Mouse (Mus musculus): ENCODE data around the gene Anxa5. TPM values are rescaled to one million over a fixed set of nuclear protein-coding genes. Genes with fewer than 3 reads are reported as not detected.

Gene Anxa5
- 106 and 114 TPM in 2 replicates for polyA plus RNA-seq (2016; fragmentation: Nextera tagmentation; extraction: Ambion mirVana)

- under 1% methylated on average over 32 of the region's 32 CpGs for WGBS
- Histone ChIP-seq H3K4me1 (peaks cover 51% of the 10 kb centered on the region), H3K27me3 (ENCODE audit: poor library complexity, severe bottlenecking) (peaks cover 22% of the 10 kb centered on the region), H3K9me3 (no peaks in the 10 kb centered on the region), H3K27ac (peak within 1 kb of the TSS; percentile 84), H3K4me3 (peak within 1 kb of the TSS; percentile 71), H3K36me3 (replicated peaks) (no peaks in the 10 kb centered on the region)
- DNase-seq (ENCODE audit: extremely low spot score, low spot score) = peak; percentile 94
Observed at GRCm38 (mm10) chr3:36475532-36476087, at the start of gene Anxa5, which contains the start of gene 1810062G17Rik. Anxa5 (minus strand) TSS chr3:36475894. 1810062G17Rik (plus strand) TSS chr3:36475937.

GRCm38 (mm10) chr3:36524466-36524865 lies 48.8 kb upstream of the Anxa5 start:
- H3K4me3 ChIP-seq = no peak overlapping the region
- H3K27ac ChIP-seq = no peak overlapping the region
- 83% methylated on average over 3 of the region's 3 CpGs for WGBS

GRCm38 (mm10) chr3:36522137-36522536 lies 46.4 kb upstream of the Anxa5 start:
- DNase-seq (ENCODE audit: extremely low spot score, low spot score) = no peak
- Histone ChIP-seq H3K9me3 (no peaks in the 10 kb centered on the region), H3K4me1 (peaks cover 20% of the 10 kb centered on the region), H3K4me3 (peak overlapping the region; percentile 62; the same call in 1 of the 2 replicates), H3K27ac (no peak overlapping the region), H3K36me3 (replicated peaks) (no peaks in the 10 kb centered on the region), H3K27me3 (ENCODE audit: poor library complexity, severe bottlenecking) (peaks cover 51% of the 10 kb centered on the region)
- 7% methylated on average over 4 of the region's 4 CpGs for WGBS

More at GRCm38 (mm10) chr3:36524466-36524865, 48.8 kb upstream of the Anxa5 start:
- Histone ChIP-seq H3K9me3 (no peaks in the 10 kb centered on the region), H3K36me3 (replicated peaks) (no peaks in the 10 kb centered on the region), H3K4me1 (peaks cover 20% of the 10 kb centered on the region), H3K27me3 (ENCODE audit: poor library complexity, severe bottlenecking) (peaks cover 43% of the 10 kb centered on the region)
- DNase-seq (ENCODE audit: extremely low spot score, low spot score) = no peak

DNA sequence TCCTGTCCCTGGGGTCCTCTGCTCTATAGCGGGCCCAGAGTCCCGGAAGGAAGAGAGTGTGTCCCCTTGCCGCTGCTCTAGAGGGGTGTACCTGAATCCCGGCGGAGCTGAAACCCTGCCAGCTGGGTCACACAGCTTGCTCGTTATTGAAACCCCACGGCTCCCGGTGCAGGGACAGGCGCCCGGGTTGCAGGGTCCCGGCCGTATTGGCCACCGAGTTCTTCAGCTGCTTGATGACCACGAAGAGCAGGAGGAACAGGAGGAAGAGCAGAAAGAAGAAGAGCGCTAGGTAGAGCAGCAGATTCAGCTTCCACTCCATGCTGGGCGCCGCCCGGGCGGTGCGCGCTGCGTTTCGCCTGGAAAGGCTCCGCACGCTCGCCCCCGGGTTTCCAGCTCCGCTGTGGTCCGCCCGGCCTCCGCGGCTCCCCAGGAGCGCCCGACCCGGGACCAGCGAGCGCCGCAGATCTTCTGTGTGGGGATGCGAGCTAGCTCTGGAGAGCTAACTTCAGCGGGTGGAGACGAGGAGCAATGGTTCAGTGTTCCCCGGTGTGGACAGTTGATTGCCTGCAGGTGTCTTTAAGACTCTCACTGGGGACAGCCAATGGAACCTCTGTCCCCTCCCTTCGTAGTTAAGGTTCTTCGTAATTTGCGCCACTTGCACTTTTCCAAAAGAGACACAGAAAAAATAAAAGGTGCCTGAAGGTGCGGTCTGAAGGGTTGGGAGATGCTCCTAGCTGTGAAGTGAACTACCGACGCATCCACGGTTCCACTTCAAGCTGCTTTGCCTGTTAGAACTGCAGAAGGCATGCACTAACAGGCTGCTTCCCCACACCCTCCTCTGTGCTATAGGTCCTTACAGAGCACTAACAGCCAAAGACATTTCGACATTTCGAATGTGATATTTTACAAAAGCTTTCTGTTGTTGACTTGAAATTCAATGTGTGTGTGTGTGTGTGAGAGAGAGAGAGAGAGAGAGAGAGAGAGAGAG lies 45.7 kb upstream of the Anxa5 start, which contains the start of gene Gm11549:
Gene Gm11549 (minus strand): TSS at position 741 of the 988 bp plus-strand sequence.
- Histone ChIP-seq H3K27me3 (ENCODE audit: poor library complexity, severe bottlenecking) (peaks cover 51% of the 10 kb centered on the region), H3K4me1 (peaks cover 20% of the 10 kb centered on the region), H3K27ac (peak within 1 kb of the TSS; percentile 45; the same call in 1 of the 2 replicates), H3K4me3 (peak within 1 kb of the TSS; percentile 62), H3K9me3 (no peaks in the 10 kb centered on the region), H3K36me3 (replicated peaks) (no peaks in the 10 kb centered on the region)
- DNase-seq (ENCODE audit: extremely low spot score, low spot score) = peak; percentile 39
- WGBS = under 1% methylated on average over 51 of the region's 51 CpGs

GRCm38 (mm10) chr3:36516196-36516595 lies 40.5 kb upstream of the Anxa5 start:
- Histone ChIP-seq H3K27me3 (ENCODE audit: poor library complexity, severe bottlenecking) (peaks cover 25% of the 10 kb centered on the region), H3K36me3 (replicated peaks) (no peaks in the 10 kb centered on the region), H3K4me3 (no peak overlapping the region), H3K27ac (no peak overlapping the region), H3K9me3 (no peaks in the 10 kb centered on the region), H3K4me1 (peaks cover 8% of the 10 kb centered on the region)
- WGBS = 91% methylated on average over 9 of the region's 9 CpGs
- DNase-seq (ENCODE audit: extremely low spot score, low spot score) = no peak

DNA sequence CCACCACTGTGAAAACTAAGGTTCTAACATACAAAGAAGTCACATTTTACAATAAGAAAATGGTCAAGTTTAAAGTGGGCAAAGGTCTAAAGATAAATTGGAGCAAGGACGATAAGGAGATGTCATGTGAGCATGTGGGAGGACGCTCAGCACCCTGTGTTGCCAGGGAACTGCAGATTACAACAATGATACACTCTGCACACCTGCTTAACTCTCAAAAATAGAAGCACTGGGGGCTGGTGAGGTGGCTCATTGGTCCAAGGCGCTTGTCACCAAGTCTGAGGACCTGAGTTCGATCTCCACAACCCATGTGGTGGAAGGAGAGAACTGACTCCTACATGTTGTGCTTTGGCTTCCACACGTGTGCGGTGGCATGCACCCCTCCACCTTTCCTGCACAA lies 35.8 kb upstream of the Anxa5 start:
- H3K27ac ChIP-seq = no peak overlapping the region
- H3K27me3 ChIP-seq (ENCODE audit: poor library complexity, severe bottlenecking) = no peaks in the 10 kb centered on the region
- WGBS = 89% methylated on average over 6 of the region's 6 CpGs
- no peak for DNase-seq (ENCODE audit: extremely low spot score, low spot score)
- H3K9me3 ChIP-seq = no peaks in the 10 kb centered on the region
- no peak overlapping the region for H3K4me3 ChIP-seq
- H3K36me3 ChIP-seq (replicated peaks) = no peaks in the 10 kb centered on the region
- no peaks in the 10 kb centered on the region for H3K4me1 ChIP-seq

GRCm38 (mm10) chr3:36505809-36506735 lies 30.4 kb upstream of the Anxa5 start:
- Histone ChIP-seq H3K36me3 (replicated peaks) (no peaks in the 10 kb centered on the region), H3K27me3 (ENCODE audit: poor library complexity, severe bottlenecking) (no peaks in the 10 kb centered on the region), H3K9me3 (no peaks in the 10 kb centered on the region), H3K4me1 (peaks cover 9% of the 10 kb centered on the region), H3K27ac (peak overlapping the region; percentile 56; the same call in 1 of the 2 replicates), H3K4me3 (no peak overlapping the region)
- no peak for DNase-seq (ENCODE audit: extremely low spot score, low spot score)
- 56% methylated on average over 10 of the region's 10 CpGs for WGBS

DNA sequence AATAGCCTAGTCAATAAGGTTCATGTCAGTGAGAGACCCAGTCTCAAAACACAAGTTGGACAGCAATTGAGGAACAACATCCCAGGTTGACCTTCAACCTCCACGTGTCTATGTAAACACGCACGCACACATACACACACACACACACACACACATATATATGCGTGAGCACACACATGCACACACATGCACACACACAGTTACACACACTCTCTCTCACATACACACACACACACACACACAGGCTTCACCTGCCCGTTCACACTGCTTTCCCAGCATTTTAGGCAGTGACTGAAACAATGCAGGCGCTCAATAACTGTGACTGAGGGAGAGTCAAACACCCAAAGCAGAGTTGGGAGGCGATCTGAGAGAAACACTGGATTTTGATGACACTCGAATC lies 29.6 kb upstream of the Anxa5 start:
- Histone ChIP-seq H3K4me3 (no peak overlapping the region), H3K4me1 (peaks cover 9% of the 10 kb centered on the region), H3K27me3 (ENCODE audit: poor library complexity, severe bottlenecking) (no peaks in the 10 kb centered on the region), H3K27ac (no peak overlapping the region), H3K36me3 (replicated peaks) (no peaks in the 10 kb centered on the region), H3K9me3 (no peaks in the 10 kb centered on the region)
- WGBS = 76% methylated on average over 8 of the region's 8 CpGs
- DNase-seq (ENCODE audit: extremely low spot score, low spot score) = no peak

DNA sequence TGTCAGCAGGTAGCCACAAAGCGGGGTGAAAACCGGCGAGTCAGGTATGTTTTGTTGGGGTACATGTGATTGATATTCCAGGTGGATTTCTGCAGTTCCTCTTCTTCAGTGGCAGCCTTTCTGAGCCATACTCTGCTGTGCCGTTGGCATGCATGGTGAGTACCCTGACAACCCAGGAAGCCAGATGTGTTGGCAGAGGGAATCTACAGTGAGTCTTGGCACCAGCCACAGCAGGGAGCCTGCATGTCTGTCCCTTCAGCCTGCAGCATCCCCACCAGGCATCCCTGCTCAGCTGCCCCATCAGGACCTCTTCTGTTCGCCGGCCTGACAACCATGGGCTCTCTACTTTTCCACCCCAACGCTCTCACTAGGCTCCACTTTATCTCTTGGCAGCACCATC lies 25.9 kb upstream of the Anxa5 start:
- Histone ChIP-seq H3K27ac (no peak overlapping the region), H3K4me1 (peaks cover 11% of the 10 kb centered on the region), H3K4me3 (no peak overlapping the region), H3K36me3 (replicated peaks) (no peaks in the 10 kb centered on the region), H3K9me3 (no peaks in the 10 kb centered on the region), H3K27me3 (ENCODE audit: poor library complexity, severe bottlenecking) (peaks cover 1% of the 10 kb centered on the region)
- no peak for DNase-seq (ENCODE audit: extremely low spot score, low spot score)
- WGBS = 81% methylated on average over 7 of the region's 7 CpGs

DNA sequence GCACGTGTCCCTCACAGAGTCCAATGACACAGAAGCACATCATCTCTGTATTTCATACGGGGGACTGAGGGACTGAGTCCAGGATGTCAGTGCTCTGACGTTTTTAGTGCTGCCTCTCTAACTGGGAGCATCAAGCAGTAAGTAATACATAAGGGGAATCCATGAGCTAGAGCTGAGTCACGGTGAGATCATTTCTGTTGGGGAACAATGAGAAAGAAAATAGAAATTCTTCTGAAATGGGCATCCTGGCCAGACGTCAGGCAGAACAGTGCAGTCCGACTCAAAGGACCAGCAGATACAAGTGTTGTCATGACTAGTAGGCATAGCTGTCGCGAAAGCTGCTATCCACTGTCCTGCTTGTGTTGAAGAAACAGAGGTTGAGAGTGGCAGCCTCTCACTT lies 25.3 kb upstream of the Anxa5 start:
- no peak for DNase-seq (ENCODE audit: extremely low spot score, low spot score)
- Histone ChIP-seq H3K9me3 (no peaks in the 10 kb centered on the region), H3K4me3 (no peak overlapping the region), H3K27ac (no peak overlapping the region), H3K36me3 (replicated peaks) (no peaks in the 10 kb centered on the region), H3K4me1 (peaks cover 9% of the 10 kb centered on the region), H3K27me3 (ENCODE audit: poor library complexity, severe bottlenecking) (peaks cover 7% of the 10 kb centered on the region)
- 90% methylated on average over 8 of the region's 8 CpGs for WGBS

DNA sequence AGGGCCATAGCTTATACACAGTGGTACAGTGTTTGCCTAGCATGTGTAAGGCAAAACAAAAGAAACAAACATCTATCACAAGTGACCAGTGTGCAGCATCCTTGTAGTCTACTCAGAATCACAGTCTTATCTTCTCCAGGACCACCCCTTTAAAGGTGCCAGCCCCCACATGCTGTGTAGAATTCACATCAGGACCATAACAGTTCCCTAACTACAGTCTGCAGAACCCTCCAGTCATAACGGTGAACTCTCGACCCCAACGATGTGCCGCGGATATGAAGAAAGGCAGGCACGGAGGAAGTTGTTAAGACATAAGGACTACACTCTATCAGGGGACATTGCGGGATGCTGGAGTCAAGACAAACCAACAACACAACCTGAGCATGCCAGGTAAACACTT lies 23.7 kb upstream of the Anxa5 start:
- H3K4me1 ChIP-seq = peaks cover 8% of the 10 kb centered on the region
- H3K27ac ChIP-seq = no peak overlapping the region
- no peaks in the 10 kb centered on the region for H3K36me3 ChIP-seq (replicated peaks)
- 94% methylated on average over 7 of the region's 7 CpGs for WGBS
- no peak for DNase-seq (ENCODE audit: extremely low spot score, low spot score)
- no peak overlapping the region for H3K4me3 ChIP-seq
- H3K9me3 ChIP-seq = no peaks in the 10 kb centered on the region
- H3K27me3 ChIP-seq (ENCODE audit: poor library complexity, severe bottlenecking) = peaks cover 9% of the 10 kb centered on the region

GRCm38 (mm10) chr3:36498224-36498623 lies 22.5 kb upstream of the Anxa5 start:
- DNase-seq (ENCODE audit: extremely low spot score, low spot score) = no peak
- Histone ChIP-seq H3K4me3 (no peak overlapping the region), H3K9me3 (no peaks in the 10 kb centered on the region), H3K36me3 (replicated peaks) (no peaks in the 10 kb centered on the region), H3K4me1 (peaks cover 8% of the 10 kb centered on the region), H3K27ac (no peak overlapping the region), H3K27me3 (ENCODE audit: poor library complexity, severe bottlenecking) (peaks cover 9% of the 10 kb centered on the region)
- WGBS = 92% methylated on average over 6 of the region's 6 CpGs

Data from forebrain, embryonic 10.5 days (tissue).